Mouse (Mus musculus) testis, postnatal 10 days (tissue): Measurements from ENCODE around the gene Tldc1.
A peak's percentile ranks its signal among the peaks of the same experiment; 100 is the strongest.

ENCODE experiments used
- DNase-seq: peaks from one replicate; pipeline ENCODE4 v3.0.0; 2021; ENCODE audit warnings: low spot score

Tldc1 gene

GRCm38 (mm10) chr8:119765761-119766444, 12.3 kb downstream of the Tldc1 start:
- DNase-seq: no peak

DNA sequence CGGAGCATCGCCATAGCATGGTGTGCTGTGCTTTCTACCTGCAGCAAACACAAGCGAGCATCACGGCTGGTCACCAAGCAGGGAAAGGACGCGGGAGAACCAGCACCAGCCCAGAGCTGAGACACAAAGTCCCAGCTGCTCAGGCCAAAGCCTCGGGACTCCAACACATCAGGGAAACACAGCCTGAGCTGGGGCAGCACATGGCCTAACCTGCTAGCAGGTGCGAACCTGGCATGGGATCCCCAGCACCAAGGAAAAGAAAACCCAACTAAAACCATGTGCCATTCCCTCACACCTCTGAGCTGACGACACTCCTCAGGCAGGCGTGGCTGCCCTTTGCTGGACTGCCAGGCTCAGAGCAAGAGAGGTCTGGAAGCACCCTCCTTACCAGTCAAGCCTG, 12.9 kb downstream of the Tldc1 start:
- no peak for DNase-seq

- no peak for DNase-seq
Observed at GRCm38 (mm10) chr8:119762226-119763220, 15.7 kb downstream of the Tldc1 start.

DNA sequence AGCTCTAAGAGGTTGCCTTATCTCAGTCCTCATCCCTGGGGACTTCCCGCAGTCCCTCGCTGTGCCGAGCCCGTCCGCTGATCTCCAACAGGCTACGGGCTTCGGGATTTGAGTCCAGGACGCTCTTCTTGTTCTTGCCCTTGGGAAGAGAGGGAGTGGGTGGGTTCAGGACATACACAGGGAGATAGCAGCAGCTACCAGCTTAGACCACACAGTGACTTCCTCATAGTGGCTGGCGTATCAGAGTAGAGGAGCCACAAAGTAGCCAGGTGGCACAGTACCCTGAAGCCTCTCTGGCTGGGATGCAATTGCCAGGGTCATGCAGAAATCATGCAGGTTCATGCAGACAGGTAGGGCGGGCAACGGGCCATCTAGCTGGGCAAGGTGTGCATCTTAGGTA, 16.5 kb downstream of the Tldc1 start:
- no peak for DNase-seq

- no peak for DNase-seq
Observed at GRCm38 (mm10) chr8:119756538-119756937, 21.7 kb downstream of the Tldc1 start.

GRCm38 (mm10) chr8:119756147-119756461, 22.1 kb downstream of the Tldc1 start:
- no peak for DNase-seq

- DNase-seq: peak; percentile 58
Observed at GRCm38 (mm10) chr8:119755238-119756146, 22.7 kb downstream of the Tldc1 start.

DNA sequence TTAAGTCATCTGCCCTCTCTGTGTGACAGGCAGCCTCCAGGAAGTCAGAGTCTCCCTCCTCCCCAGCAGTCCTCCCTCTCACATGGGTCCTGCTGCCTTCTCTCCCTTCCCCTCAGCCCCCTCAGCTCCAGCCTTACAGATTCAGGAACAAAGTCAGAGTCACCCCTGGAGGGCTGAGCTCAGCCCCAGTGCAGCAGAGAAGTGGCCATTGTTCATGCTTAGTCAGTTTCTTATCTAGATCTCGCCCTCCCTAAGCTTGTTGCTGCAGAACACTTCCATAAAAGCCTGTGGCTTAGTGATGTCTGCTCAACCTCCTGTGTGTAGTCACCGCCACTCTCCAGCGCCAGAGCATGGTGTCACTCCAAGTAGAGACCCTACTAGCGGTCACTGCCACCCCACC, 33.6 kb downstream of the Tldc1 start:
- no peak for DNase-seq

DNA sequence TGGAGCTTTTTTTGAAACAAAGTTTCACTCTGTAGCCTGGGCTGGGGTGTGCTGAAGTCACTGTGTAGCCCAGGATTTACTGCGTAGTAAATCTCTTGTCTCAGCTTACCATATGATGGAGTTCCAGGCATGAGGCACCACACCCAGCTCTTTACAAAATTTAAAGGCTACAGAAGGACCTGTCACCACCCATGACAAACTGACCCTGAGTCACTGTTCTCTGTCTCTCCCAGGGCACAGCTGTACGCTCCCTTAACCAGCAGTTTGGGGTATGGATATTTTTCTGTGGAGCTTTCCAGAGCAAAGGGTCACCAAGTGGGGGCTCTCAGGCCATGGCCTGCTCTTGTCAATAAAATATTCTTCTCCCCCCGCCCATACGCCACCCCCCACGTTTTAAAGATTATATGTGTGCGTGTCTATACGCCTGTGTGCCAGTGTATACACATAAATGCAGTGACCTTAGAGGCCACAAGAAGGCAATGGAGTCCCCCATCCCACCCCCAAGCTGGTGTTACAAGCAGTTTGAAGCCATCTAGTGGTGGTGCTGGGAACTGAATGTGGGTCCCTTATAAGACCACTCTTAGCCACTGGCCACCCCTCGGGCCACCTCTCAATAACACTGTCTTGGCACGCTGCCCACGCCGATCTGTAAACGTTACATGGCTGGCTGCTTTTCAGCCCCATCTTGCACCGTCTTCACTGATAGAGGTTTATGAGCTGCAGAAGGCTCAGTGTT, 34.8 kb downstream of the Tldc1 start:
- DNase-seq: peak; percentile 86

DNA sequence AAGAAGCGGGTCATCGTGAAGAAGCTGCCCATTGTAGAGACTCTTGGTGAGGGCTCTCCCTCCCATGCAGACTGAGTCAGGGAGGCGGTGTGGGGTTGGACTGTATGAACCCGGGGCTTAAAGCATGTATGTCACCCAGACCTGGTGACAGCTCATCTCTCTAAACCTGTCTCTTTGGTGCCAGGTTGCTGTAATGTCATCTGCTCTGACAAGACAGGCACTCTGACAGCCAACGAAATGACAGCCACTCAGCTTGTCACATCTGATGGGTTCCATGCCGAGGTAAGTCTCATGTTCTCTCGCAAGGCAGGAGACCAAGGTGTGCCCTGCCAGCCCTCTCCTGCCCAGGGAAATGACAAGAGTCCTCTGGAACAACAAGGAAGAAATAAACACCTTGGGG, 35.8 kb downstream of the Tldc1 start:
- no peak for DNase-seq

DNA sequence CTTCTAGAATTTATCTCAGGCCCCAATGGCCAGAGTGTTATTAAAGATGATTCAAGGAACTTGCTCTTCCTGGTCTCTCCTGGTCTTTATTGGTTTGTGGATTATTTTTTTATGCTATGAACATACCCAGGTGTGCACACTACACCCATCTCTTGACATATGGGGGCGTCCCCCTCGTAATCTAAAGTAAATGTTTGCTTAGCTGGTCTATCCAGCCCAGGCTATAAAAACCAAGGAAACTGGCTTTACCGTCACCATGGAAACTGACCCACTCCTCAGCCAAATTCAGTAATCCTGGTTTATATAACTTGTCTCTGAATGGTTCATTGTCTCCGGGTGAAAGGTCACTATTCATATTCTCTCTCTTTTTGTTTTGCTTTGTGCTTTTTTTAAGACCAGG, 37.6 kb downstream of the Tldc1 start:
- no peak for DNase-seq

DNA sequence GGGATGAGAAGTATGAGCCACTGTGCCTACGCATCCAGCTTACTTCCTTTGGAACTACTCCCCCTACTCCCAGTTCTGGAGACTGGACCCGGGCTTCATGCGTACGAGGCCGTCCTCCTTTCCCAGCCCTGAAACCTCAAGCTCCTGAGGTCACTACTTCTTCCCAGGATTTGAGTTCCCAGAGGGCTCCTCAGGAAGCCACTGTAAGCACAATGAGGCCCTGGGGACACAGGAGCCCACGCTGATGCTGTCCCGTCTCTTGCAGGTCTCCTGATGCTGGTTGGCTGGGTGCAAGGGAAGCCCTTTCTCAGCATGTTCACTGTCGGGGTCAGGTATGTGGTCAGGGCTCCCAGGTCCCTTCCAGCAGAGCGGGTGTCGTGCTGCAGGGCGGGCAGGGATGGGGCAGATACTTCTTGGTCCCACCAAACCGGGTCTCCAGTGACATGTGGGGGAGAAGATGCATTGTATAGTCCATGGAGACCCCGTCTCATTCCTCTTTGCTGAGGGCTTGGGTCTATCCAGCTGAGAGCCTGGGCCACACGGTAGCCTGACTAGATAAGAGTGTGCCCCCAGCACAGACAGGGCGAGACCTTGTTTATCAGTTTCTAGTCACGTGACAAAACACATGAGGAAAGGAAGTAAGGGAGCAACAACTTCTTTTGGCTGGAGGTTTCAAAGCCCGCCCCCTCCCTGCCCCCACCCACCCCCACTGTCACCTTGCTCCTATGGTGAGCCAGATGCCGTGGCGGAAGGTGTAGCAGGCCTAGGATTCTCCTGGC, 39.9 kb downstream of the Tldc1 start:
- no peak for DNase-seq

GRCm38 (mm10) chr8:119737093-119737900, 40.9 kb downstream of the Tldc1 start:
- no peak for DNase-seq

DNA sequence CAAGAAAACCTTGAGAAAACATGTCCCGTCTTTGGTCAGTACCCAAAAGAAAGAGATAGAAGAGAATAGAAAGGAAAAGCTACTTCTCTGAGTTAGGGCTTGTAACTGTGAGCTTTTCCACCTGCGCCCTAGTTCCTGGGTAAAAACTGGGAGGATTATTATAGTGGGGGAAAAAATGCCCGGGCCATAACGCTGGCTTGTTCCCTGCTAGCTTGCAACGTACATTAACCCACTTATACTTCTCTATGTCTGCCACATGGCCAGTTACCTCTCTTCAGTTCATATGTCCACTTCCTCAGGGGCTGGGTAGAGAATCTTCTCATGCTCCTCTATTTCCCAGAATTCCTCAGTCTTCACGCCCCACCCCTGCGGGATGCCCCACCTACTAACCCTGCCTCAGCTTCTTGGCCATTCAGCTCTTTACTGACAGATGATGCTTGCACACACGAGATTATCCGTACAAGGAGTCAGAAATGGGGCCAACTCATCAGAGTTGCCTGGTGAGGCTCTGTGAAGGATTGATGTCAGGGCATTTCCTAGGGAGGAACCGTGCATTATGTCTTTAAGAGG, 41.8 kb downstream of the Tldc1 start:
- no peak for DNase-seq

DNA sequence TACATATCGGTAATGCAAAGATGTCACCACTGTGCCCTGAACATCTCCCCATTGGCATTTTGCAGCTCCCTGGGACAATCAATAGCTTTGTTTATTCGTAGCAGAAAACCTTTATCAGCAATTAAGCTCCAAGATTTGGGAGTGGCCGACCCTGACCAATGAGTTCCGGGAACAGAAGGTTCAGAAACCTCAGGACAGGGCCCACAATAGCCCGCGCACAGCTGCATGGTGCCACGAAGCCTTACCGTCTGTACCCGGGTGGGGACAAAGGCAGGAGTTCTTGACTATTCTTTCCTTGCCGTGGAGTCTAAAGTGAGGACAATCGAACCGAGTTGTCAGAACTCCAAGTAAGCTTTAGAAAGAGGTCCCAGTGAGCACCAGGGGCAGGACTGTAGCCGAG, 46.1 kb downstream of the Tldc1 start:
- no peak for DNase-seq

GRCm38 (mm10) chr8:119728351-119728895, 49.8 kb downstream of the Tldc1 start:
- no peak for DNase-seq

- DNase-seq: no peak
Observed at GRCm38 (mm10) chr8:119727093-119727492, 51.1 kb downstream of the Tldc1 start.

- DNase-seq: no peak
Observed at GRCm38 (mm10) chr8:119724596-119724995, 53.6 kb downstream of the Tldc1 start.

DNA sequence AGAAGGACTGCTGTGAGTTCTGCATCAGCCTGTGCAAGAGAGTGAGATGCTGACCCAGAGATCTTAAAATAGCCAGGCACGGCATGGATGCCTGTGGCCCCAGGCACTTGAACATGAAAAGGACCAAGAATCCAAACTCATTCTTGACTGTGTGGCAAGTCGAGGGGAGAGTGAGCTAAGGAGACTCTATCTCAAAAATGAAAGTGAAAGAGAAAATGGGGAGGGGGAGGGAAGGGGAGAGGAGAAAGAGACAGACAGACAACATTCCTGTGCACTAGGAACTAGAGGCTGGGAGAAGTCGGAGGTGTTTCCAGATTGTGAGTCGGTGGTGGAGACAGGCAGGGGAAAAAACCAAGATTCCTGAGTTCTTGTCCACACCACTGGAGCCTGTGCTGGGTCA, 54.5 kb downstream of the Tldc1 start:
- DNase-seq: no peak
